Mouse (Mus musculus): ENCODE results near the gene Pck1.

Pck1 gene

DNA sequence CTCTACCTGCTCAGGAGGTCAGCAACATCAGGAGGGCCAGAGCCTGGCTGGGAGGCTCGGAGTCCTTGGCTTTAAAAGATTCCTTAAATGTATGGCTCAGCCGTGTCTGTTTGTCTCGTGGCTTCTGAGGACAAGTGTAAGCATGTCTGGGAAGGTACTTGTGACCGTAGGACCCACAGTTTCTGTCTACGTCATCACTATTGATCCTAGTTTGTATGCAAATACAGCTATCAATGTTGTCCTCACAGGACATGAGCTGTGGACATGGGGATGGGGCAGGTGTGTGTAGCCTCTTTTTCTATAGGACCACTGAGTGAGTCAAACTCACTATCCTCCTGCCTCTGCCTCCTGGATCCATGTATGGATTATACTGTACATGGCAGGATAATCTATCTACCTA, 4.8 kb upstream of the Pck1 start:
- ATAC-seq (ENCODE audit: low TSS enrichment), result no peak

DNA sequence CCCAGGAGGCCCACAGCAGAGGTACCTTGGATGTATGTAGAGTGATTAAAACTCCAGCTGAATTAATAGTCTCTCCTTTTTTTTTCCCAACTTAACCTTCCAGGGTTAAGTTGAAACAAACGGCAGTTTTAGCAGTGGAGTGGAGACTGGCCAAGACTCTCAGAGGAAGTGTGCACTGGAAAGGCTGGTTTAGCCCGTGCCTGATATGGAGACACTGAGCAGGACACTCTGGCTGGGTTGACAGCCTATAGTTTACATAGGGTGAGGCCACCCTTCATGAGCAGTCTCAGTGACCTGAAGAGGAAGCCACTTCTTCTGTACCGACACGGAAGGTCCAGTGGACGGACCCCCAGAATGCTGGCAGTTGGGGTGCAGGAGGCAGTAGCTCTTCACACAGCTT, 1.5 kb upstream of the Pck1 start:
- no peak for ATAC-seq (ENCODE audit: low TSS enrichment)

DNA sequence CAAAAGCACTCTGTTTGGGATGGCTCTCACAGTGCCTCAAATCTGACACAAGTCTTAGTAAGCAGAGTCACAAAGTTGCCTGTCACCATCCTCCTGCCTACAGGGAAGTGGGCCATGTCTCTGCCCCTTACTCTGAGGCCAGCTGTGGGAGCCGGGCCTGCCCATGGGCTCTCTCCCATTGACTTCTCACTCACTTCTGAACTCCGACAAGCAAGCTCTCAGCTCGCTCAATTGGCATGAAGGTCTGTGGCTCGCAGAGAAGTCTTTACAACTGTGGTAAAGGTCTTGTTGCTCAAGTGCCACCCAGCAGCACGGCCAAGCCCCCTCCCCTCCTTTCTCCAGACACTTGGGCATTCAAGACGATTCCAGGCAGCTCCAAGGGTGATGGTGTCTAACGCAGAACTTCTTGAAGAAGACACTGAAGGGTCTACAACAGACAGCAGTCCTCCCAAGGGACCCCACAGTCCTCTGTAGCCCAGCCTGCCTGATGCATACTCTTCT, 1.0 kb upstream of the Pck1 start:
- no peak for ATAC-seq (ENCODE audit: low TSS enrichment)

DNA sequence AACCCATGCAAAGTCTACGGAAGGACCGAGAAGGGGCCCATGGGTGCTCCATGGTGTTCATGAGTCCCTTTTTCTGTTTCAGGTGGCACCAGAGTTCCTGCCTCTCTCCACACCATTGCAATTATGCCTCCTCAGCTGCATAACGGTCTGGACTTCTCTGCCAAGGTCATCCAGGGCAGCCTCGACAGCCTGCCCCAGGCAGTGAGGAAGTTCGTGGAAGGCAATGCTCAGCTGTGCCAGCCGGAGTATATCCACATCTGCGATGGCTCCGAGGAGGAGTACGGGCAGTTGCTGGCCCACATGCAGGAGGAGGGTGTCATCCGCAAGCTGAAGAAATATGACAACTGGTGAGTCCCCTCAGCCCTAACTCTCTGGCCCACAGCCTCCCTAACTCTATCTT, 418 bp downstream of the Pck1 start:
- ATAC-seq (ENCODE audit: low TSS enrichment), result no peak

DNA sequence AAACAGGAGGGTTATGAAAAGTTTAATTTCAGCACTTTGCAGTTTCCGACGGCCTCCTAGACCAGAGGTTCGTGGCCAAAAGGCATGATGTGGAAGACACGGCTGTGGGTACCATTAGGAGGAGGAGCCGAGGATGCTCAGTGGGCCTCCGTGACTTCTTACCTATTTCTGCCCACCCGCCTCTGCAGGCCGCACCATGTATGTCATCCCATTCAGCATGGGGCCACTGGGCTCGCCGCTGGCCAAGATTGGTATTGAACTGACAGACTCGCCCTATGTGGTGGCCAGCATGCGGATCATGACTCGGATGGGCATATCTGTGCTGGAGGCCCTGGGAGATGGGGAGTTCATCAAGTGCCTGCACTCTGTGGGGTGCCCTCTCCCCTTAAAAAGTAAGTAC, 1.7 kb downstream of the Pck1 start:
- no peak for ATAC-seq (ENCODE audit: low TSS enrichment)

DNA sequence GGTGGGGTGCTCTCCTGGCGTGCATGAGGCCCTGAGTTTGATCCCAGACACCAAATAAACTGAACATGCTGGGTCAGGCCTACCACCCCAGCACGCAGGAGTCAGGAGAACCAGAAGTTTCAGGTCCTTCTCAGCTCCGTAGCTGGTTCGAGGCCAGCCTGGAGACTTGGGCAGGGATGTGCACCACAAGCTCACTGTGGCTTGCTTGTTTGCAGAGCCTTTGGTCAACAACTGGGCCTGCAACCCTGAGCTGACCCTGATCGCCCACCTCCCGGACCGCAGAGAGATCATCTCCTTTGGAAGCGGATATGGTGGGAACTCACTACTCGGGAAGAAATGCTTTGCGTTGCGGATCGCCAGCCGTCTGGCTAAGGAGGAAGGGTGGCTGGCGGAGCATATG, 2.1 kb downstream of the Pck1 start:
- no peak for ATAC-seq (ENCODE audit: low TSS enrichment)

DNA sequence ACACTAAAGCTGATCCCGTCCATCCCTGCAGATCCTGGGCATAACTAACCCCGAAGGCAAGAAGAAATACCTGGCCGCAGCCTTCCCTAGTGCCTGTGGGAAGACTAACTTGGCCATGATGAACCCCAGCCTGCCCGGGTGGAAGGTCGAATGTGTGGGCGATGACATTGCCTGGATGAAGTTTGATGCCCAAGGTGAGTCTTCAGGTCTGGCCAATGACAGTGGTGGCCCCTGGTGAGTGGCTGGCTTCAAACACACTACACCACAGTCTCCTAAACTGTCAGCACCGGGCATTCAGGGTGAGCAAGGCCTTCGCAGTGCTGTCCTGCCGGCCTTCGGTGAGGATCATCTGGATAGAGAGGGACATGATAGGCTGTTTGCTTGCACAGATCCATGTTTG, 3.1 kb downstream of the Pck1 start:
- no peak for ATAC-seq (ENCODE audit: low TSS enrichment)

DNA sequence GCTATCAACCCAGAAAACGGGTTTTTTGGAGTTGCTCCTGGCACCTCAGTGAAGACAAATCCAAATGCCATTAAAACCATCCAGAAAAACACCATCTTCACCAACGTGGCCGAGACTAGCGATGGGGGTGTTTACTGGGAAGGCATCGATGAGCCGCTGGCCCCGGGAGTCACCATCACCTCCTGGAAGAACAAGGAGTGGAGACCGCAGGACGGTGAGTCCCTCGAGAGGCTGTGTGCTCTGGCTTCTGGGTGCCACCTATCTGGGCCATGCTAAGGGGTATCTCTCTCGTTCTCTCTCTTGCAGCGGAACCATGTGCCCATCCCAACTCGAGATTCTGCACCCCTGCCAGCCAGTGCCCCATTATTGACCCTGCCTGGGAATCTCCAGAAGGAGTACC, 4.1 kb downstream of the Pck1 start:
- no peak for ATAC-seq (ENCODE audit: low TSS enrichment)

DNA sequence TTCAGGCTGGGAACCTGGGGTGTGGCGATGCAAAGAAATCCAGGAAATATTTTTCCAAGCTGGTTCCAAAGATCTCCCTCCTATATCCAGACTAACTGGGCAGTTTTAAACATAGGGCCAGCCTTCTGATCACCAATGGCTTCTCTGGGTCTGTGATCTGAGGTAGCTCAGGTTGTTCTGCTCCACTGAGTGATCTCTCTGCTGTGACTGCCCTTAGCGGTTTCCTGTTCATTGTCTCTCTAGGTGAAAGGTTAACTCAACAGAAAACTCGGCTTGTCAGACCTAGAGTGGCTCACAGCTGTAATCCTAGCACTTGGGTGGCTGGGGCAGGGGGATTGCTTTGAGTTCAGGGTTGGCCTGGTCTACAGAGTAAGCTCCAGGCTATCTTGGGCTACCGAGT, 4.5 kb downstream of the Pck1 start:
- ATAC-seq (ENCODE audit: low TSS enrichment), result no peak

DNA sequence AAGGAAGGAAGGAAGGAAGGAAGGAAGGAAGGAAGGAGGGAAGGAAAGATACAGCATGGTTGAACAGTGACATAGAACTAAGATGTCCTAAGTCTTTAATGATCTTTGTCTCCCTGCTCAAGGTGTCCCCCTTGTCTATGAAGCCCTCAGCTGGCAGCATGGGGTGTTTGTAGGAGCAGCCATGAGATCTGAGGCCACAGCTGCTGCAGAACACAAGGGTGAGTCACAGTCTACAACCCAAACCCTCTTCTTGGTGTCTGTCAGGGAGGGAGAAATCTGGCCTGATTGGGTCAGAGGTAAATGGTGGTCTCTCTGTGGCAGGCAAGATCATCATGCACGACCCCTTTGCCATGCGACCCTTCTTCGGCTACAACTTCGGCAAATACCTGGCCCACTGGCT, 5.0 kb downstream of the Pck1 start:
- ATAC-seq (ENCODE audit: low TSS enrichment), result no peak

DNA sequence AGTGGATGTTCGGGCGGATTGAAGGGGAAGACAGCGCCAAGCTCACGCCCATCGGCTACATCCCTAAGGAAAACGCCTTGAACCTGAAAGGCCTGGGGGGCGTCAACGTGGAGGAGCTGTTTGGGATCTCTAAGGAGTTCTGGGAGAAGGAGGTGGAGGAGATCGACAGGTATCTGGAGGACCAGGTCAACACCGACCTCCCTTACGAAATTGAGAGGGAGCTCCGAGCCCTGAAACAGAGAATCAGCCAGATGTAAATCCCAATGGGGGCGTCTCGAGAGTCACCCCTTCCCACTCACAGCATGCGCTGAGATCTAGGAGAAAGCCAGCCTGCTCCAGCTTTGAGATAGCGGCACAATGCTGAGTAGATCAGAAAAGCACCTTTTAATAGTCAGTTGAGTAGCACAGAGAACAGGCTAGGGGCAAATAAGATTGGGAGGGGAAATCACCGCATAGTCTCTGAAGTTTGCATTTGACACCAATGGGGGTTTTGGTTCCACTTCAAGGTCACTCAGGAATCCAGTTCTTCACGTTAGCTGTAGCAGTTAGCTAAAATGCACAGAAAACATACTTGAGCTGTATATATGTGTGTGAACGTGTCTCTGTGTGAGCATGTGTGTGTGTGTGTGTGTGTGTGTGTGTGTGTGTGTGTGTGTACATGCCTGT, 5.7 kb downstream of the Pck1 start:
- ATAC-seq (ENCODE audit: low TSS enrichment), result no peak

DNA sequence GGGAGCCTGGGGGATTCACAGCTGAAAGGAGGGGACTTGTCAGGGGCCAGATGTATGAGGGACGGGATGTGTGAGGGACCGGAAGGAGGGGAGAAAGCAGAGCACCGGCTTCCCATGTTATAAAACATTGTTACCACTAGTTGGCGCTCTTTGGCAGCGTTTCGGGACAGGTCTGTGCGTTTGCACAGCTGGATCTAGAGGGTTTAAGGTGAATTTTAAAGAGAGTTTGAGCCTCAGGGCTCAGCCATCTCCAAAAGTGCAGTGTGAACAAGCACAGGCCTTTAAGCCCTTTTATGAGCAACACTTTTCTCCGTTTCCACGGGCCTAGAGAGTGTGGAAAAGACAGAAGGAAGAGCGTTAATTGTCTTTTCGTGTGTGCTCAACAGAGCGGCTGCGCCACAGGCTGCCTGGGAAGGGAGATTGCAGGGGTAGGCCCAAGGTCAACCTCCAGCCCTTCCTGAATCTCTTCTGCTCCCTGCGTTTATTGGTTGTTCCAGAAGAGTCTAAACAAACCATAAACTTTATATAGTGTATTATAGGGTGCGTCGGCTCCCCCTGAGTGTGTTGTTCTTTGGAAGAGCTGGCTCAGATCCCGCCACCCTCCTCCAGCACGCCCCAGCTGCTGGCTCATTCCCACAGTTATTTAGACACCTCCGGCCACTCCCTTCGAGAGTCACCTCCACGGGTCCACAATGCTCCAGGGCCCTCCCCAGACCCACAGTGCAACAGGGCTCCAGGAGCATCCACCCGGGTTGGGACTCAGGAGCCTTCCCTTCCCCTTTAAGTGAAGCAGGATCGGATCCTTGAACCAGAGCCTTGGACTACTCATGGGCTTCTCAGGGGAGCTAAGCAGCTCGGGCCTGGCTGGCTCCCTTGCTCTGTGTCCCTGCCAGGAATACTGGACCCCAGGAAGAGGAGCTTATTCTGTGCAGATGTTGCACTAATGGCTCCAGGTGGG, 6.8 kb downstream of the Pck1 start:
- peak; percentile 81 for ATAC-seq (ENCODE audit: low TSS enrichment)

DNA sequence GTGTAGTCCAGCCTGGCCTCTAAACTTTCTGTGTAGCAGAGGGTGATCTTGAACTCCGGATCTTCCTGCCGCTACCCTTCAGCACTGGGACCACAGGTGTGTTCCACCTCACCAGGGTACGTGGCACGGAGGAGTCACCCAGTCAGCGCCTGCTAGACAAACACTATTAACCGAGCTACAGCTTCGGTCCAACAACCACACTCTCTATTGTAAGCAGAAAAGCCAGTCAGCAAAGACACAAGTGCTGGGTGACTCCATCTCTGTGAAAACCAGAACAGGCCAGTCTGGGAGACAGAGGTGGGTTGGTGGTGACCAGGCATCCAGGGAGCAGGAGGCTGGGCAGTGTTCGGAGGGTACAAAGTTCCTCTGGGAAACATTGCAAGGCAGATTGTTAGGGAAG, 10.5 kb downstream of the Pck1 start:
- ATAC-seq (ENCODE audit: low TSS enrichment), result no peak

DNA sequence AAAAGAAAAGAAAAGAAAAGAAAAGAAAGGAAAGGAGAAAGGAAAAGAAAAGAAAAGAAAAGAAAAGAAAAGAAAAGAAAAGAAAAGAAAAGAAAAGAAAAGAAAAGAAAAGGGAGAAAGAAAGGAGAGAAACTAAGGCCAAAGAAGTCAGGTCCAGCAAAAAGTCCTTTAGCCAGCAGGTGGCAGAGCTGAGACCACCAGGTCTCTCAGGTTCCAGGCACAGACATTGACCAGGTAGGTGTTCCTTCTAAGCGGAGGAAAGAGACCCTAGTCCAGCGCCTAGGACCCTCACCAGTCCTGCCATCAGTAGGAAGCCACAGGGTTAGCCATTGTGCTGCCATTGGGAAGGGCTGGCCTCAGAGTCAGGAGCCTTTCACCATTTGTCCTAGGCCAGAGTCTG, 11.5 kb downstream of the Pck1 start:
- ATAC-seq (ENCODE audit: low TSS enrichment), result no peak

DNA sequence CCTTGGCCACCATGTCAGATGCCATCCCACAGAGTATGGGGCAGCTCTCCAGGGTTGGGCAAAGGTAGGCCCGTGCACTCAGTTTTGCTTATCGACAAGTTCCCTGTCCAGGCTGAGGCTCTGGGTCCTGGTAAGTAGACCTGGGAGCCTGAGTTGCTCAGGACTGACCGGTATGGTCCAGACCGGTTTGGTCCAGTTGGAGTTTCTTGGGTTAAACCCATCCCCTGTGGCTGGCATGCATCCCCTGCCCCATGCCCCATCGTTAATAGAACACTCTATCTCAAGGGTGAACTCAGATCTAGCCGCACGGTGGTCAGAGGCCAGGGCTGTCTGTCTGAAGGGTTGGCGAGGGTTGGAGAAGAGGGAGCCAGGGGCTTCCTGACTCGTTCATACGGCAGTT, 12.1 kb downstream of the Pck1 start:
- ATAC-seq (ENCODE audit: low TSS enrichment), result no peak

DNA sequence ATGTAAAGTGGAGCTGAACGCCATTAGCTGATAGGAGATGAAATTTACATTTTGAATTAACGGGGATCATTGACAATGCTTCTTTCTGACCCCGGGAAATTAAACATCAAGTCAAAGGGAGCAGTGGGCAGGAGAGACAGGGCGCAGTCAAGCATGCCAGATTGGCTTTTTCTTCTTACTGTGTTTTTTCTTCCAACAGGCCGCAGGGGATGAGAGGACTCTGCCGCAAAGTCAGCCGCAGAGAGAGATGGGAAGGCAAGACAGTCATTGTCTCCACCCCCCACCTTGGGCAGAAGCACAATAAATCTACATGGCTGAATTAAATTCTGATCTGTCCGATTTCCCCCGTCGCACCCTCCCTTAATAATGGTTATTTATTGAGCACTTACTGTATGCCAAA, 12.5 kb downstream of the Pck1 start:
- ATAC-seq (ENCODE audit: low TSS enrichment), result no peak

DNA sequence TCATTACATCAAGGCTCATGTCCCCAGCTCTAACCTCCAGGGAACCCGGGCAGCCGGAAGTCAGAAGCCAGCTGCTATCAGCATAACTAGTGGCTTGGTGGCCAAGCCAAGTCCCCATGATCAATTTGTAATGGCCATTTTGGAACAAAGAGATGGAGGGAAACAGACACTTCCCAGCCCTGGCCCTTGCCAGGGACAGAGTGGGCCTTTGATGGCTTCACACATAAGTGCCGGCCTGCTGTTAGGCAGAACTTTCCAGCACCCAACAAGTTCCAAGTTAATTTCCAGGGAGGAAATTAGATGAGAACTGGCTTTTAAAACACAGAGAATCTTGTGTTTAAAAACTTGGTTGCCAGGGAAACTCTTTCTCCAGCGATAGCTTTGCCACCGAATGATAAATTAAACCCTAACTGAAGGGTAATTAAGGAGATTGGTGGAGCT, 15.6 kb downstream of the Pck1 start:
- ATAC-seq (ENCODE audit: low TSS enrichment), result peak; percentile 38

DNA sequence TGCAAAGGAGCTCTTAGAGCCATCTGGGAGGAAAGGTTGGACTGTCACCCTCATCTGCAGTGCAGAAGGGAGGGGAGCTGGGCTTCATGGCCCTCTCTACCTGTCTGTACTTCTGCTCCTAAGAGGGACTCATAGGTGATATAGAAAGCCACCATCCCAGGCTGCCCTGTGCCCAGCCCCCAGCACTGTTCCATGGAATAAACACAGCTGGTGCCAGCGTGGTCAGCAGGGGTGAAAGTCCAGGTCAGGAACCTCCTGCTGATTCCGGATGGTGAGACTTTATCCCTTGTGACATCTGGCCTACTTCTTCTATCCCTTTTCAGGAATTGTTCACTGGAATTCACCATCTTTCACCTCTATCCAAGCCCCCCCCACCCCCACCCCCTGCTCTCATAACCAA, 17.2 kb downstream of the Pck1 start:
- no peak for ATAC-seq (ENCODE audit: low TSS enrichment)

DNA sequence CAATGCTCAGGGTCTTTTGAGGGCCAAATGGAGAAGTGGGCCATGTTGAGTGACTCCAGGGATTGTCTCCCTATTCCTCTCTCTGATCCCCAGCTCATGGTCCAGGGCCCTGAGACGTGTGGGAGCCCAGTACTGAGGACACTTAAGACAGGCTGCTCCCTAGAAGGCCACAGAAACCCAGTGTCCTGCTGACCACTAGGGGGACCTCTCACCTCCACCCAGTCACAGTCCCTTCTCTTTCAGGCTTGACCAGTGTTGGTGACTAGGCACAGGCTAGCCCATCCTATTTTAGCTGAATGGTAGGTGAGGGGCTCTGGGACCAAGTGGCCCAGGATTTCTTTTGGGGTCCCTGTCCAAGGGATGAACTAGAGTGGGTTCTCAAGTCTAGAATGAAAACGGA, 17.9 kb downstream of the Pck1 start:
- no peak for ATAC-seq (ENCODE audit: low TSS enrichment)

DNA sequence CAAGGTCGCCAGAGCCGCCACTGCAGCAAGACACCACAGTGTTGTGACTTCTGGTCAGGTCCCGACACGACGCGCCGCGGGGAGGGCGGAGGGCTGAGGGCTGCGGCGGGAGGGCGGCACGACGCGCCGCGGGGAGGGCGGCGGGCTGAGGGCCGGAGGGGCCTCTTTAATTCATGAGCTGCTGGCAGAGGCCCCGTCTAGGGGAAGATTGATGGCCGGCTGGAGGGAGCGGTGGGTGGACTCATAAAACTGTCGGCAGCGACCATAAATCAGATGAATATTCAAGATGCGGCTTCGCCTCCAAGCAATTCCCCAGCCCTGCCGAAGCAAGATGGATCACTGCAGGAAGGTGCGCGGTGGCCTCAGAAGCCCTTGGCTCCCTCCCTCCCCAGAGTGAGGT, 18.6 kb downstream of the Pck1 start:
- ATAC-seq (ENCODE audit: low TSS enrichment), result peak; percentile 41; the same call in 1 of the 2 replicates

DNA sequence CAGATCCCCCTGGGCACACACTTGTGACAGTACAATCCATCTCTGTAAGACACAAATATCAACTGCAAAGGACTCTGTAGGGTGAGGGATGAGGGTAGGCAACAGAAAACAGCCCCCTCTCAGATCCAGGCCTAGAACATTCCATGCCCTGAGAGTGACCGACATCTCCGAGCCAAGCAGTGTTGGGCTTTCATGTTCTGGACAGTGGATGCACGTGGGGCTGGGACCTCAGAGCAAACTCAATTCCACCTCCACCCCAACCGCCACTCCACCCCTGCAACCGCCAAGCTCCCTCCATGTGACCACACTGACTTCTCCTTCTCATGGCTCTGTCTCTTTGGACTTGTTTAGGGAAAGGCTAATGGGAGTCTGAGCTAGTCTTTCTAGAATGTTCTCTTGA, 19.1 kb downstream of the Pck1 start:
- no peak for ATAC-seq (ENCODE audit: low TSS enrichment)

DNA sequence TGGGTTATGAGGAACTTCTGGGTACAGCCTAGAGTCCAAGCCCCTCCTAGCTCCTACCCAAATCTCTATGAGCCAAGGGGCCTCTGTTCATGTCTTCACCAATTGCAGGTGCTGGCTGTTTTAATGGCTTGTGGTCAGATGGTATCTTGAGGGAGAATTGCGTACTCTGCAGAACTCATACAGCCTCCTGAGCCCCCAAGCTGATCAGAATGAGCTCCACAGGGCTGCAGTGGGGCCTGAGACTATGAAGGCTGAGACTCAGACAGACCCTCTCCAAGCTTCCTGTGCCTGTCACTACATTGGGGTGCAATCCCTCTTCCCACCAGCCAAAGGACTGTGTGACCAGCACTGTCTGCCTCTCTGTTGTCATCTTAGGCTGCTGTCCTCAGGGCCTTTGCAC, 19.5 kb downstream of the Pck1 start:
- no peak for ATAC-seq (ENCODE audit: low TSS enrichment)

DNA sequence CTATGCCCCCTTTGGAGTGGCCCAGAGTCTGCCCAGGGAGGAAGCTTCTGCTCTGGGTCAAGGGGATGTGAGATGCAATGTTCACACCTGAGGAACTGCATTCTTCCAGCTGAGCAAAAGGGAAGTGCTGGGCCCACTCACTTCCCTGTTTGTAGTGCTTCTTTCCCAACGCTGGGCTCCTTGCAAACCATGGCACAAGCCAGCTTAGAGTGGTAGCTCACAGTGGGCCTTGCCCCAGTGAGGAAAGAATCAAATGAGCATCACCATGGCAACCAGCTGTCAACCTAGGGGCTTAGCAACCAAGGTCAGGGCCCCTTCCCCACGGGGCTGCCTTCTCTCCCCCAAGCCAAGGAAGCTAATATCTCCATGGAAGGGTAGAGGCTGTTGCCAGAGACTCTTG, 20.2 kb downstream of the Pck1 start:
- ATAC-seq (ENCODE audit: low TSS enrichment), result no peak

Measured in frontal cortex, adult (tissue).